Mouse (Mus musculus) hindbrain, embryonic 13.5 days (tissue): ENCODE measurements around the gene Zfyve27. TPM values are rescaled to one million over a fixed set of nuclear protein-coding genes. Genes with fewer than 3 reads are reported as not detected.

Experiments
- ATAC-seq: fragments of 200-750 bp; cut with Nextera tagmentation; 2 replicates; pipeline ENCODE4 v1.8.0; 2017; ENCODE audit warnings: moderate TSS enrichment; ENCODE audit not compliant: low FRiP score
- H3K27ac ChIP-seq: fragments of 300-500 bp; sonication (generic); 2 replicates; pipeline ENCODE4 v1.5.1; 2015; ENCODE audit warnings: inconsistent platforms, mild to moderate bottlenecking, moderate library complexity
- H3K27me3 ChIP-seq: fragments of 300-500 bp; sonication (generic); 2 replicates; pipeline ENCODE4 v1.6.1; 2015; ENCODE audit warnings: mild to moderate bottlenecking, inconsistent platforms
- H3K36me3 ChIP-seq: fragments of 300-500 bp; sonication (generic); 2 replicates; pipeline ENCODE4 v1.6.1; 2015; ENCODE audit warnings: mild to moderate bottlenecking, inconsistent platforms
- H3K4me1 ChIP-seq: fragments of 300-500 bp; sonication (generic); replicated peaks from 2 replicates; pipeline ENCODE4 v1.6.1; 2015; ENCODE audit warnings: inconsistent platforms
- H3K4me2 ChIP-seq: fragments of 300-500 bp; sonication (generic); 2 replicates; pipeline ENCODE4 v1.6.1; 2015; ENCODE audit warnings: inconsistent platforms, mild to moderate bottlenecking, moderate library complexity
- H3K4me3 ChIP-seq: fragments of 300-500 bp; sonication (generic); 2 replicates; pipeline ENCODE4 v1.5.1; 2015; ENCODE audit warnings: mild to moderate bottlenecking, inconsistent platforms
- H3K9ac ChIP-seq: fragments of 300-500 bp; sonication (generic); 2 replicates; pipeline ENCODE4 v1.6.1; 2015; ENCODE audit warnings: mild to moderate bottlenecking, inconsistent platforms
- H3K9me3 ChIP-seq: fragments of 300-500 bp; sonication (generic); 2 replicates; pipeline ENCODE4 v1.6.1; 2016; ENCODE audit warnings: inconsistent platforms
- WGBS: fragments of 180-500 bp; shearing (Covaris S2); methylation state at CpG from one replicate; pipeline ENCODE4 v1.1.7; 2015; 5-methylcytosine and 5-hydroxymethylcytosine counted together
- polyA plus RNA-seq: library from polyadenylated mRNA; unstranded; fragments of >200 nt; fragmentation: Nextera tagmentation; extraction: Ambion mirVana; gene quantifications from 2 replicates; pipeline ENCODE4 v1.2.1, GENCODE M21; 2015

Gene Zfyve27
- polyA plus RNA-seq, 1 experiment from 2014 or later: 55.3 TPM

DNA sequence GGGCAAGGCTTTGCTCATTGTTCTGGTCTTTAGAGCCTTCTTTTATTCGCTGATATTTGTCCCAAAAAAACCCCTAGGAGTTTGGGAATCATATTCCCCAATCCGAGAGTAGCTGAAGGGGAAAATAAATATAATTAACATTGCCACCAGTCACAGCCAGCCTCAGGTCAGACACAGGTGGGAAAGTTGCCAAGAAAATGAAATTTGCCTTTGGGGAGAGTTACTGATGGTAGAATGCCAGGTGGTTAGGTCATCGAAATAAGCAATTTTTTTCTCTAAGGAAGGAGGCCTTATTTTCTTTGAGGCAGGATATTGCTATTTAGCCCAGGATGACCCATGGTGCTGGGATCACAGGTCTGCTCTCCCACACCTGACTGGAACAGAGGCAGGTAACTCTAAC, 3.0 kb downstream of the Zfyve27 start:
- ATAC-seq: no peak
- Histone ChIP-seq H3K9ac (no peak overlapping the region), H3K4me1 (peaks cover 27% of the 10 kb centered on the region), H3K9me3 (no peaks in the 10 kb centered on the region), H3K27me3 (peaks cover 26% of the 10 kb centered on the region), H3K4me2 (no peak overlapping the region), H3K4me3 (no peak overlapping the region), H3K27ac (no peak overlapping the region), H3K36me3 (no peaks in the 10 kb centered on the region)
- WGBS: 51% methylated on average over 3 of the region's 3 CpGs

GRCm38 (mm10) chr19:42167489-42167888, 3.7 kb downstream of the Zfyve27 start:
- WGBS: 71% methylated on average over 9 of the region's 9 CpGs
- no peaks in the 10 kb centered on the region for H3K36me3 ChIP-seq
- no peak overlapping the region for H3K4me2 ChIP-seq
- H3K27ac ChIP-seq: no peak overlapping the region
- no peak overlapping the region for H3K4me3 ChIP-seq
- no peak overlapping the region for H3K9ac ChIP-seq
- no peaks in the 10 kb centered on the region for H3K9me3 ChIP-seq
- H3K27me3 ChIP-seq: peaks cover 26% of the 10 kb centered on the region
- ATAC-seq: no peak
- peaks cover 33% of the 10 kb centered on the region for H3K4me1 ChIP-seq

DNA sequence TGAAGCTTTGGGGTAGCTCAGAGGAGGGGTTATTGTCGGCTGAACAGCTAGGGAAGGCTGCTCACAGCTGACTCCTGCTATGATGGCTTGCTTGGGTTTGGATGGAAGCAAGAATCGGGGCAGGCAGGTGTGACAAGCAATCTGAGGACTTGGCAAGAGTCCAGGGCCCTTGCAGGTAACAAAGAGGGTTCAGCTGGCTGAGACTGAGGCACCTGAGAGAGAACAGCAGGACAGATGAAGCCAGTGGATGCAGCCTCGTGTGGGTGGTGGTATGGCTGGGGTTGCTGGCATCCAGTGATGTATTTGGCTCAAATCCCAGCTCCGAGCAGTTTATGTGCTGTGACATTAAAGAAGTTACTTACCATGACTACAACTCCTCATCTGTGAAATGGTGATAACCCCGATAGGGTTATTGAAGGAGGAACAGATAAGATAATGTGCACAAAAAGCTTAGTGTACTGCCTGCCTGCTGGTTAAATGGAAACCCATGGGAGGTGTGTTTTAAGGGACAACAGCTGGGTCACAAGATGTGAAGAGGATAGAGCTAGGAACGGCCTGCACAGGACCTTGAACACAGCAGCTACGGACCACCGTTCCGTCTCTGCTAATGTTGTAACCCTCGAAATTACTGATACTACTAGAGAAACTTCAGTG, 5.7 kb downstream of the Zfyve27 start:
- Histone ChIP-seq H3K27me3 (peaks cover 26% of the 10 kb centered on the region), H3K27ac (peak overlapping the region; percentile 70), H3K36me3 (no peaks in the 10 kb centered on the region), H3K4me3 (no peak overlapping the region), H3K4me1 (peaks cover 39% of the 10 kb centered on the region), H3K4me2 (peak overlapping the region; percentile 90), H3K9me3 (no peaks in the 10 kb centered on the region), H3K9ac (peak overlapping the region; percentile 55; the same call in 1 of the 2 replicates)
- ATAC-seq: no peak
- 74% methylated on average over 10 of the region's 10 CpGs for WGBS

DNA sequence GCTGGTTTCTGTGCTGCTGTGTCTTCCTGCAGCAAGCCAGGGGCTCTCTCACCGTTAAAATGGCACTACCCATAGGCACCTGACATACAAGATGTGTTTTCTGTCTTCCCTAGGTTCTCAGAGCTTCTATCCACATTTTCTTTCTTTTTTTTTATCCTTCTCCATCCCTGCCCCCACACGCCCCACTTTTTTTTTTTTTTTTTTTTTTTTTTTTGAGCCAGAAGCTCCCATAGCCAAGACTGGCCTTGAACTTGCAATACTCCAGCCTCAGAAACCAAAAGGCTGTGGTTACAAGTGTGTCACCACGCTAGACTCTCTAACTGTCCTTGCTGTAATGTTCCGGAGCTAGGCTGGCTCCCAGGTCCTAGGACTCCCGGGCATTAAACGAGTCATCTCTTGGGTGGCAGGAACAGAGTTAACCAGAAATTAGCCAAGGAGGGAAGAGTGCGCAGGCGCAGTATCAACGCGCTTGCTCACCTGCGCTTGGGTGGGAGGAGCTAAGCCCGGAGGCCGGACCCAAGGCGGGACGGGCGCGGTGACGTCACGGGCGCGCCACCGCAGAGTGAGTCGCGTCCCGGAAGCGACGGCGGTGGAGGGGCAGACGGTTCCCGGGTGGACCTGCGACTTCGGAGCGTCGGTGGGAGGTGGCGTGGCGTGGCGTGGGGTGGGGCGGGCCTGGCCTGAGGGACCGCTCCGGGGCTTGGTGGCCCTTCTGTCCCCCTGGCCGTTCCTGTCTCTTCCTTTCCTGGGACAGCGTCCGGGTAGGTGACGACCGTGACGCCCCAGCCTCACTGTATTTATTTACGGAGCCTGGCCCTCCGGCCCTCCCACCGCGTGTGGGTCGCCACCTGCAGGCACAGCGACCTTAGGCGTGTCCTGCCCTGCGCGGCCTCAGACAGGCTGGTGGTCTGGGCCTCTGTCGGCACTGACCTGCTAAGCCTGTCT, 6.5 kb downstream of the Zfyve27 start:
- peaks cover 26% of the 10 kb centered on the region for H3K27me3 ChIP-seq
- peaks cover 43% of the 10 kb centered on the region for H3K4me1 ChIP-seq
- peak overlapping the region; percentile 90 for H3K4me2 ChIP-seq
- H3K9ac ChIP-seq: peak overlapping the region; percentile 91
- WGBS: 2% methylated on average over 51 of the region's 56 CpGs
- H3K36me3 ChIP-seq: no peaks in the 10 kb centered on the region
- ATAC-seq: peak; percentile 91
- peak overlapping the region; percentile 85 for H3K4me3 ChIP-seq
- H3K9me3 ChIP-seq: no peaks in the 10 kb centered on the region
- H3K27ac ChIP-seq: peak overlapping the region; percentile 66

GRCm38 (mm10) chr19:42176841-42177240, 13.1 kb downstream of the Zfyve27 start:
- WGBS: 85% methylated on average over 7 of the region's 7 CpGs
- no peak overlapping the region for H3K27ac ChIP-seq
- no peak overlapping the region for H3K4me2 ChIP-seq
- H3K9me3 ChIP-seq: no peaks in the 10 kb centered on the region
- H3K27me3 ChIP-seq: no peaks in the 10 kb centered on the region
- H3K9ac ChIP-seq: no peak overlapping the region
- ATAC-seq: no peak
- peaks cover 25% of the 10 kb centered on the region for H3K4me1 ChIP-seq
- H3K36me3 ChIP-seq: peaks cover 35% of the 10 kb centered on the region
- no peak overlapping the region for H3K4me3 ChIP-seq

- H3K4me1 ChIP-seq: peaks cover 20% of the 10 kb centered on the region
- no peak overlapping the region for H3K4me3 ChIP-seq
- no peak overlapping the region for H3K4me2 ChIP-seq
- no peak overlapping the region for H3K9ac ChIP-seq
- H3K36me3 ChIP-seq: peaks cover 40% of the 10 kb centered on the region
- no peaks in the 10 kb centered on the region for H3K27me3 ChIP-seq
- no peak for ATAC-seq
- WGBS: 90% methylated on average over 2 of the region's 2 CpGs
- H3K9me3 ChIP-seq: no peaks in the 10 kb centered on the region
- H3K27ac ChIP-seq: no peak overlapping the region
Measured at GRCm38 (mm10) chr19:42177461-42177860, 13.7 kb downstream of the Zfyve27 start.

DNA sequence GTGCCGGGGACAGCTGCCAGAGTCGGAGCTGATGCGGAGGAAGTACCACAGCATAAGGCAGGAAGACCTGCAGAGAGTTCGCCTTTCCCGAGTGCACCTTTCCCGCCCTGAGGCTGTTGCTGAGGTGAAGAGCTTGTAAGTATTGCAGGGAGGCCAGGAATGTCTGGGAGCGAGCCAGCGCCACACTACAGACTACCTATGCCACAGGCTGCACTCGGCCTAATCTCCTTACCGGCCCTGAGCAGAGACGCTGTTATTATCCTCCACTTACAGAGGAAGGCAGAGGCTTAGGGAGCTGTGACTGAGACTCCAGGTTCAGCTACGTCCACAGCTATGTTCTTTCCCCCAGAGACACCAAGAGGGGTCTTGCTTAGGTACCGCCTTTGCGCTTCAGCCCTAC, 15.6 kb downstream of the Zfyve27 start:
- peaks cover 59% of the 10 kb centered on the region for H3K36me3 ChIP-seq

GRCm38 (mm10) chr19:42182673-42183072, 18.9 kb downstream of the Zfyve27 start:
- H3K9ac ChIP-seq: no peak overlapping the region
- 73% methylated on average over 6 of the region's 6 CpGs for whole genome bisulfite sequencing

More for the DNA sequence above, 15.6 kb downstream of the Zfyve27 start:
- H3K27me3 ChIP-seq: no peaks in the 10 kb centered on the region
- H3K27ac ChIP-seq: no peak overlapping the region
- no peak overlapping the region for H3K9ac ChIP-seq
- ATAC-seq: no peak
- peaks cover 10% of the 10 kb centered on the region; the same call in 1 of the 2 replicates for H3K4me1 ChIP-seq
- H3K4me2 ChIP-seq: no peak overlapping the region
- no peaks in the 10 kb centered on the region for H3K9me3 ChIP-seq
- WGBS: 94% methylated on average over 14 of the region's 14 CpGs
- H3K4me3 ChIP-seq: no peak overlapping the region

DNA sequence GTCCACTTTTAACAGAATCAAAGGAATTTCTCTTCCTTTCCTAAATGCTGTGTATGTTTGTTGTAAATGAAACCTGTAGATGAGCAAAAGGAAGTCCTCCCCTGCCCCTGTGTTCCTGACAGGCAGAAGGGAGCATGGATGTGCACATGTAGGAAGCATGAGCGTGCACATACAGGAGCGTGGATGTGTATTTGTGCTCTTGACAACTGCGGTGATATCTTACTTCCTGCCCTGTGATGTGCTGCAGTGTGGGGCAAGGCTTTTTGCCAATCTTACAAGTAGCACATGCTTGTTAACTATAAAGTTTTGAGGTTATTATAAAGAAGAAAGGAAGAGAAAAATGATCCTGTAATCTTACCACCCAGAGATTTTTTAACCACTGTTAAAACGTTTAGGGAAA, 26.0 kb downstream of the Zfyve27 start:
- Histone ChIP-seq H3K27me3 (no peaks in the 10 kb centered on the region), H3K4me2 (no peak overlapping the region), H3K36me3 (peaks cover 87% of the 10 kb centered on the region), H3K4me1 (no peaks in the 10 kb centered on the region; the same call in 1 of the 2 replicates), H3K9me3 (no peaks in the 10 kb centered on the region), H3K4me3 (no peak overlapping the region), H3K9ac (no peak overlapping the region), H3K27ac (no peak overlapping the region)
- WGBS: 85% methylated on average over 4 of the region's 4 CpGs
- ATAC-seq: no peak

More at GRCm38 (mm10) chr19:42182673-42183072, 18.9 kb downstream of the Zfyve27 start:
- no peaks in the 10 kb centered on the region for H3K9me3 ChIP-seq
- no peak overlapping the region for H3K4me2 ChIP-seq
- no peak for ATAC-seq
- 0 out of 2 replicates have a peak, but pooled peaks cover 3% of the 10 kb centered on the region for H3K4me1 ChIP-seq
- H3K4me3 ChIP-seq: no peak overlapping the region
- no peaks in the 10 kb centered on the region for H3K27me3 ChIP-seq
- H3K36me3 ChIP-seq: peaks cover 88% of the 10 kb centered on the region
- H3K27ac ChIP-seq: no peak overlapping the region

DNA sequence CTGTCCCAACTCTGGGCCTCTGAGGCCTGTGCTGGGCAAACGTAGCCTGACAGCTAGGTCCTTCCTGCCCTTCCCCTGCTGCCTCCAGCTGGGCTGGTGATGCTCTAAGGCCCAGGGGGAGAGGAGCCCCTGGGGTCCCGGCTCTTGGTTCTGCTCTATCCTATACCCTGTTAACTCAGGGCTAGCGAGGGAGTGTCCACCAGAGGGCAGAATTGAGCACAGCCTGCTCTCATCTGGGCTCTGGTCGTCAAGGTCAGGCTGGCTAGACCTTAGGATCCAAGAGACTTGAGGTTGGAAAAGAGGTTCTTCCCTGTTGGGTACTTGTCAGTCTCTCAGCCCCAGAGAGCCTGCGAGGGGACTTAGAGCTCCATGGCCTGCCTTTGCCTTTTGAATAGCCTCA, 26.7 kb downstream of the Zfyve27 start:
- no peak overlapping the region for H3K27ac ChIP-seq
- 19% methylated on average over 5 of the region's 5 CpGs for WGBS
- no peaks in the 10 kb centered on the region for H3K9me3 ChIP-seq
- H3K4me2 ChIP-seq: no peak overlapping the region
- H3K9ac ChIP-seq: no peak overlapping the region
- no peaks in the 10 kb centered on the region for H3K27me3 ChIP-seq
- 0 out of 2 replicates have a peak, but pooled peaks have one; percentile 57 for ATAC-seq
- H3K36me3 ChIP-seq: peaks cover 81% of the 10 kb centered on the region
- no peaks in the 10 kb centered on the region; the same call in 1 of the 2 replicates for H3K4me1 ChIP-seq
- H3K4me3 ChIP-seq: no peak overlapping the region

GRCm38 (mm10) chr19:42193311-42193710, 29.6 kb downstream of the Zfyve27 start:
- no peaks in the 10 kb centered on the region for H3K9me3 ChIP-seq
- H3K4me1 ChIP-seq: peaks cover 4% of the 10 kb centered on the region; the same call in 1 of the 2 replicates
- WGBS: 43% methylated on average over 2 of the region's 2 CpGs
- no peak overlapping the region for H3K4me3 ChIP-seq
- peaks cover 56% of the 10 kb centered on the region for H3K36me3 ChIP-seq
- ATAC-seq: no peak
- H3K27ac ChIP-seq: no peak overlapping the region; the same call in 1 of the 2 replicates
- H3K27me3 ChIP-seq: peaks cover 4% of the 10 kb centered on the region
- no peak overlapping the region for H3K9ac ChIP-seq
- H3K4me2 ChIP-seq: no peak overlapping the region

DNA sequence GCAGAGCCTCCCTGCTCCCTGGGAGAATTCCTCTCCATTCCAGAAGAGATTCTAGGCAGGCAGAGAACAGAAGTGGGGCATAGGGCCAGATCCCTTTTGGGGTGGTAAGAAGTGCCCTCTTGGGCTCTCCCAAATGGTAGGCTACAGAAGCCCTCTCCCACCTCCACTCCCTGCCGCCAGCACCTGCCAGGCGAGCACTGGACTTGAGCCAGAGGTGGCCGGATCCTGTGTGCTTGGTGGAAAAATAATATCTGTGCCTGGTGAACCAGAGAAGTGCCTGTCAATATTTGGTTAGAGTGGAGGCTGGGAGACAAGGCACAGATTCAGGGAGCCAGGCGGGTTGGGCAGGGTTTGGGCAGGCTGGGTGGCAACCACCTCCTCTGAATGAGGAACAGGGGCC, 32.6 kb downstream of the Zfyve27 start:
- H3K27ac ChIP-seq: no peak overlapping the region
- no peak overlapping the region for H3K4me2 ChIP-seq
- 85% methylated on average over 4 of the region's 4 CpGs for WGBS
- H3K27me3 ChIP-seq: peaks cover 35% of the 10 kb centered on the region
- H3K9me3 ChIP-seq: no peaks in the 10 kb centered on the region
- H3K4me3 ChIP-seq: no peak overlapping the region
- no peak overlapping the region for H3K9ac ChIP-seq
- peaks cover 26% of the 10 kb centered on the region for H3K36me3 ChIP-seq
- peaks cover 13% of the 10 kb centered on the region for H3K4me1 ChIP-seq
- ATAC-seq: no peak
